Comparison of ENCODE assay signal across 10 mouse cellular contexts in the genomic region with DNA sequence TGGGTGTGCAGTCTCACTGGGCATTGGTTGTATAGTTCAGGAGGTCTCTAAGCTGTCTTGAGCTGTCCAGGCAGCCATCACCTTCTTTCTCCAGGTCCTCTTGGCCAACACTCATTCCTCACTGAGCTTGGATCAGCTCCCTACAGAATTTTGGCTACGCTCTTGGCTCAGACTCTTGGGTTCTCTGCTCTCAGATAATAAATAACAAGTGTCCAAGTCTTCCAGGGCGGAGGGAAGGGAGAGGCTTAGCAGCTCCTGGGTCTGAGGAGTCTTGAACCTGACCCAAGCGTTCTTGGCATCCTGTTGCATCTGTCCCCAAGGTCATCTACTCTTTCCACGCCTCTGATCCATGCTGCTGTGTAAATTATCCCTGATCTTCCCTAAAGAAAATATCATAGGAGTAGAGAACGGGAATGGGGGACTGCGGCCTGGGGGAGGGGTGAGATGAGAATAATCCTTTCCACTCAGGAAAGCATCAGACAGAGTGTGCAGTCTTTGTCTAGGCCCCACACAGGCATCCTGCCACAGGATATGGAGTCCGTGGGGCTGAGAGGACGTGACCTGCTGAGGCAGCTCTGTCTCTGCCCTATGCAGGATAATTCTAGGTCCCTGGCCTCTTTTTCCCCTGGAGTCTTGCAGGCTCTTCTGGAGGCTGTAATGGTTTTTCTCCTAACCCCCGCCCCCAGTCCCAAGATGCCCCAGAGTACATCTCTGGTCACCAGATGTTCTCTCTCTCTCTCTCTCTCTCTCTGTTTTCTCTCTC. TPM values are rescaled to one million over a fixed set of nuclear protein-coding genes. Genes with fewer than 3 reads are reported as not detected.
DNase-seq lines count a peak whose midpoint lies in the region; ATAC-seq lines count a peak whose summit lies in the region.
"Had no signal": no experiment of that assay in that cellular context is flagged by ENCODE, and none has a peak within 500 bp of the region (broad histone marks: within the 10 kb centered on the region; RNA-seq: fewer than 3 reads in every experiment).

No protein-coding gene starts in this region.

- no peaks in the 10 kb centered on the region for H3K27me3 ChIP-seq in heart, embryonic 12.5 days (replicated peaks)
- H3K27me3 ChIP-seq in intestine, embryonic 16.5 days (replicated peaks; ENCODE audit: control insufficient read depth, insufficient read depth, low read length), result no peaks in the 10 kb centered on the region
- H3K27me3 ChIP-seq: hindbrain, embryonic 15.5 days had no signal

- H3K4me2 ChIP-seq in heart, embryonic 12.5 days, result no peak overlapping the region
- H3K4me2 ChIP-seq in intestine, embryonic 16.5 days (ENCODE audit: low read depth, low read length), result no peak overlapping the region
- H3K4me2 ChIP-seq: hindbrain, embryonic 15.5 days; liver, embryonic 13.5 days had no signal

- ATAC-seq in heart, embryonic 12.5 days (ENCODE audit: insufficient number of reproducible peaks, low FRiP score), result no peak
- peak; percentile 40; the same call in 1 of the 2 replicates for ATAC-seq in intestine, embryonic 16.5 days
- ATAC-seq in granulocyte monocyte progenitor cell, adult 5-6 weeks (replicated peaks; ENCODE audit: poor library complexity, severe bottlenecking), result no peak

- DNase-seq in heart, adult 11 months, result peak; percentile 96
- DNase-seq in cerebellum, postnatal 25 days, result peak; percentile 63 to 67
- DNase-seq in lung, postnatal 10 days, result peak; percentile 68
- no peak for DNase-seq in spleen, postnatal 14 days (ENCODE audit: low spot score in 2 of 2)
- no peak for DNase-seq in adrenal gland, postnatal 4 days (ENCODE audit: low spot score in 2 of 2)
- DNase-seq: liver, embryonic 13.5 days had no signal

- H3K4me1 ChIP-seq in heart, embryonic 12.5 days (replicated peaks), result peaks cover 28% of the 10 kb centered on the region
- peaks cover 15% of the 10 kb centered on the region; the same call in 1 of the 2 replicates for H3K4me1 ChIP-seq in intestine, embryonic 16.5 days (ENCODE audit: control insufficient read depth, insufficient read depth, low read length)
- H3K4me1 ChIP-seq: hindbrain, embryonic 15.5 days; liver, embryonic 13.5 days had no signal

- H3K9ac ChIP-seq in heart, embryonic 12.5 days, result no peak overlapping the region
- H3K9ac ChIP-seq in intestine, embryonic 16.5 days (ENCODE audit: low read depth, low read length), result no peak overlapping the region
- H3K9ac ChIP-seq: hindbrain, embryonic 15.5 days; liver, embryonic 13.5 days had no signal

- H3K27ac ChIP-seq in heart, embryonic 12.5 days (ENCODE audit: poor library complexity, severe bottlenecking), result no peak overlapping the region
- H3K27ac ChIP-seq in intestine, embryonic 16.5 days (ENCODE audit: low read length), result peak overlapping the region; percentile 43
- H3K27ac ChIP-seq: hindbrain, embryonic 15.5 days; liver, embryonic 13.5 days had no signal

- no peak overlapping the region for H3K4me3 ChIP-seq in heart, embryonic 12.5 days
- no peak overlapping the region for H3K4me3 ChIP-seq in intestine, embryonic 16.5 days (ENCODE audit: low read length)
- H3K4me3 ChIP-seq: hindbrain, embryonic 15.5 days; liver, embryonic 13.5 days had no signal

- WGBS in heart, embryonic 12.5 days, result 70% methylated on average over 9 of the region's 9 CpGs
- 48% methylated on average over 9 of the region's 9 CpGs for WGBS in intestine, embryonic 16.5 days

- H3K36me3 ChIP-seq in heart, embryonic 12.5 days, result no peaks in the 10 kb centered on the region
- H3K36me3 ChIP-seq in intestine, embryonic 16.5 days (ENCODE audit: control insufficient read depth, insufficient read depth, low read length), result no peaks in the 10 kb centered on the region
- H3K36me3 ChIP-seq: hindbrain, embryonic 15.5 days; liver, embryonic 13.5 days had no signal

- 0 out of 2 replicates have a peak, but pooled peaks cover 5% of the 10 kb centered on the region for H3K9me3 ChIP-seq in heart, embryonic 12.5 days (replicated peaks)
- no peaks in the 10 kb centered on the region for H3K9me3 ChIP-seq in intestine, embryonic 16.5 days (ENCODE audit: control insufficient read depth, low read length)
- H3K9me3 ChIP-seq: hindbrain, embryonic 15.5 days; liver, embryonic 13.5 days had no signal

RNA-seq across cellular contexts. Expression of a gene that starts 38.0 kb away (rescaled TPM):
- polyA plus RNA-seq in heart, embryonic 12.5 days (2016; fragmentation: Nextera tagmentation; extraction: Ambion mirVana), result 22.7 and 24.1 TPM in 2 replicates
- 5.0 and 5.1 TPM in 2 replicates for polyA plus RNA-seq in intestine, embryonic 16.5 days (2015; fragmentation: Nextera tagmentation; extraction: Ambion mirVana)
- total RNA-seq in granulocyte monocyte progenitor cell, adult 5-6 weeks (2014; fragmentation: Nextera tagmentation), result not detected in 2 replicates
- not detected in 2 replicates for total RNA-seq in granulocyte monocyte progenitor cell, adult 5-6 weeks (2017)
- total RNA-seq in adrenal gland, postnatal 4 days (2021), result 1 to 10 TPM; 7.1 to 7.8 TPM

Comparison
In these comparisons a context has a peak if more than half of its experiments do, and no peak if none do; other contexts are left out.
1. DNase-seq: peak in heart, adult 11 months (single experiment), cerebellum, postnatal 25 days (2 of 2) and lung, postnatal 10 days (single experiment); none in spleen, postnatal 14 days (0 of 2) and adrenal gland, postnatal 4 days (0 of 2).
2. RNA of a gene that starts 38.0 kb away (total RNA-seq): 7.1 to 7.8 TPM in adrenal gland, postnatal 4 days; not detected in granulocyte monocyte progenitor cell, adult 5-6 weeks; every median in the first group is over 4 times any median in the second.